Mouse (Mus musculus): ENCODE measurements around the gene Hist1h3b. TPM values are rescaled to one million over a fixed set of nuclear protein-coding genes. Genes with fewer than 3 reads are reported as not detected.
"Not testable (repeated sequence)": the region's sequence is repeated elsewhere in the genome, so short reads cannot be mapped to it uniquely, and the experiment has no call there.

The Hist1h3b gene
- polyA plus RNA-seq, 1 experiment from 2014 or later: 6.7 TPM

DNA sequence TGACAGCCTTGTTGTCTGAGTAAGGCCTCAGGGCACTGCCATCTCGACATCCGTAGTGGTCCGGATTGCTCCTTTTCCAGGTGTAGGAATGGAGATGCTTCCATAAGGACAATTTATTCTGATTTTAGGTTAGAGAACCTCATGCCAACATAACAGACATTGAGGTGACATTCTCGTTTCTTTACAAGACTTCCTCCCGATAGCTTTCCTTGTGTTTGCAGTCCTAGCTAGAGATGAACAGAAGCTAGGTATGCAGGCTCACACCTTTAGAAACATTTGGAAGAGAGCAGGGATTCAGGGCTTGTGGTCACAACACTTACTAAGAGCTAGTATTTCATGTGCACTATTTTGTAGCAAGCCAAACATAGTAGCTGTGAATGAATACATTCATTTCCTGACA lies 8.9 kb upstream of the Hist1h3b start:
- WGBS: 80% methylated on average over 5 of the region's 5 CpGs
- no peaks in the 10 kb centered on the region for H3K27me3 ChIP-seq (replicated peaks; ENCODE audit: control insufficient read depth, insufficient read depth, low read length)
- no peaks in the 10 kb centered on the region for H3K9me3 ChIP-seq (ENCODE audit: control insufficient read depth, low read length)
- no peak overlapping the region for H3K27ac ChIP-seq (ENCODE audit: low read length)
- H3K36me3 ChIP-seq (ENCODE audit: control insufficient read depth, insufficient read depth): no peaks in the 10 kb centered on the region
- H3K4me2 ChIP-seq (ENCODE audit: low read length): no peak overlapping the region
- no peak for ATAC-seq
- no peak overlapping the region for H3K9ac ChIP-seq (replicated peaks; ENCODE audit: low read depth, low read length)
- H3K4me1 ChIP-seq (replicated peaks; ENCODE audit: control insufficient read depth, insufficient read depth, low read length): peaks cover 21% of the 10 kb centered on the region
- H3K4me3 ChIP-seq (replicated peaks; ENCODE audit: low read length): no peak overlapping the region

GRCm38 (mm10) chr13:23743963-23744362 lies 8.1 kb upstream of the Hist1h3b start:
- H3K9ac ChIP-seq (replicated peaks; ENCODE audit: low read depth, low read length): no peak overlapping the region
- no peaks in the 10 kb centered on the region for H3K27me3 ChIP-seq (replicated peaks; ENCODE audit: control insufficient read depth, insufficient read depth, low read length)
- H3K9me3 ChIP-seq (ENCODE audit: control insufficient read depth, low read length): no peaks in the 10 kb centered on the region
- no peak for ATAC-seq
- H3K4me1 ChIP-seq (replicated peaks; ENCODE audit: control insufficient read depth, insufficient read depth, low read length): peaks cover 19% of the 10 kb centered on the region
- no peaks in the 10 kb centered on the region for H3K36me3 ChIP-seq (ENCODE audit: control insufficient read depth, insufficient read depth)
- WGBS: 26% methylated on average over 4 of the region's 4 CpGs
- no peak overlapping the region for H3K4me3 ChIP-seq (replicated peaks; ENCODE audit: low read length)
- H3K4me2 ChIP-seq (ENCODE audit: low read length): no peak overlapping the region; the same call in 1 of the 2 replicates
- no peak overlapping the region for H3K27ac ChIP-seq (ENCODE audit: low read length)

- no peaks in the 10 kb centered on the region for H3K9me3 ChIP-seq (ENCODE audit: control insufficient read depth, low read length)
- H3K4me3 ChIP-seq (replicated peaks; ENCODE audit: low read length): peak overlapping the region; percentile 22
- H3K9ac ChIP-seq (replicated peaks; ENCODE audit: low read depth, low read length): no peak overlapping the region
- peaks cover 19% of the 10 kb centered on the region for H3K4me1 ChIP-seq (replicated peaks; ENCODE audit: control insufficient read depth, insufficient read depth, low read length)
- peak overlapping the region; percentile 84 for H3K4me2 ChIP-seq (ENCODE audit: low read length)
- WGBS: under 1% methylated on average over 18 of the region's 36 CpGs
- no peaks in the 10 kb centered on the region for H3K36me3 ChIP-seq (ENCODE audit: control insufficient read depth, insufficient read depth)
- H3K27ac ChIP-seq (ENCODE audit: low read length): no peak overlapping the region
- no peaks in the 10 kb centered on the region for H3K27me3 ChIP-seq (replicated peaks; ENCODE audit: control insufficient read depth, insufficient read depth, low read length)
- ATAC-seq: no peak
Observed at GRCm38 (mm10) chr13:23744421-23745380, 7.4 kb upstream of the Hist1h3b start.

DNA sequence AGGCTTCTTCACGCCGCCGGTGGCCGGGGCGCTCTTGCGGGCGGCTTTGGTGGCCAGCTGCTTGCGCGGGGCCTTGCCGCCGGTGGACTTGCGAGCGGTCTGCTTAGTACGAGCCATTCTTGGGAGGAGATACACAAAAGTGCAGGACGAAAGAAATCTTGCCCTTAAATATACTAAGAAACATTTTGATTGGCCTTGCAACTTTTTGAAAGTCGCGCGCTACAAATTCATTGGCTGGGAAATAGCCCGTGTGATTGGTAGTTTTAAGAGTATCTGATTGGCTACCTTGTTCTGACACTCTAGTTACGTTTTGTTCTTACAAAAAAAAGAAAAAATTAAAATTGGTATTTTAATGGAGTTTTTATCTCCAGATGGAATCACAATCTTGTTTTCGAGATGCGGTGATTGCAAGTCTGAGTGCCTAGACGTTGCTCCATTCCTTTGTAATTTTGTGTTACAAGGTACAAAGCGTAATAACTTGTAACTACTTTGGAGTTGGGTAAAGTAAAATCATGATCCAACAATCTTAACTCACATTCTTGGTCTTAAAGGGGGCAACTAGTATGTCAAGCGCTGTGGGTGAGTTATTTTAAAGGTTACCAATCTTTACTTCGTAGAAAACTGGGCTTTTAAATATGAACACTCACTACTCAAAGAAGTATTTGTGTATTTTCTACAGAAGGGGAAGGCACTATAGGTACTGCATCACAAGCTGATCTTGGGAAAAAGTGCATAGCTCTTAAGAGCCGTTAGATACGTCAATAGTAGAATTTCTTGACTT lies 6.5 kb upstream of the Hist1h3b start, which contains the start of gene Hist1h3c:
Hist1h3c (minus strand) TSS at position 222 of the 781 bp plus-strand sequence.
- H3K27me3 ChIP-seq (replicated peaks; ENCODE audit: control insufficient read depth, insufficient read depth, low read length): no peaks in the 10 kb centered on the region
- peak within 1 kb of the TSS; percentile 46 for H3K4me3 ChIP-seq (replicated peaks; ENCODE audit: low read length)
- WGBS: under 1% methylated on average over 24 of the region's 28 CpGs
- peak within 1 kb of the TSS; percentile 56 for H3K9ac ChIP-seq (replicated peaks; ENCODE audit: low read depth, low read length)
- peak within 1 kb of the TSS; percentile 96 for H3K27ac ChIP-seq (ENCODE audit: low read length)
- H3K36me3 ChIP-seq (ENCODE audit: control insufficient read depth, insufficient read depth): no peaks in the 10 kb centered on the region
- peak within 1 kb of the TSS; percentile 84 for H3K4me2 ChIP-seq (ENCODE audit: low read length)
- peaks cover 13% of the 10 kb centered on the region for H3K4me1 ChIP-seq (replicated peaks; ENCODE audit: control insufficient read depth, insufficient read depth, low read length)
- no peaks in the 10 kb centered on the region for H3K9me3 ChIP-seq (ENCODE audit: control insufficient read depth, low read length)
- ATAC-seq: peak; percentile 58

DNA sequence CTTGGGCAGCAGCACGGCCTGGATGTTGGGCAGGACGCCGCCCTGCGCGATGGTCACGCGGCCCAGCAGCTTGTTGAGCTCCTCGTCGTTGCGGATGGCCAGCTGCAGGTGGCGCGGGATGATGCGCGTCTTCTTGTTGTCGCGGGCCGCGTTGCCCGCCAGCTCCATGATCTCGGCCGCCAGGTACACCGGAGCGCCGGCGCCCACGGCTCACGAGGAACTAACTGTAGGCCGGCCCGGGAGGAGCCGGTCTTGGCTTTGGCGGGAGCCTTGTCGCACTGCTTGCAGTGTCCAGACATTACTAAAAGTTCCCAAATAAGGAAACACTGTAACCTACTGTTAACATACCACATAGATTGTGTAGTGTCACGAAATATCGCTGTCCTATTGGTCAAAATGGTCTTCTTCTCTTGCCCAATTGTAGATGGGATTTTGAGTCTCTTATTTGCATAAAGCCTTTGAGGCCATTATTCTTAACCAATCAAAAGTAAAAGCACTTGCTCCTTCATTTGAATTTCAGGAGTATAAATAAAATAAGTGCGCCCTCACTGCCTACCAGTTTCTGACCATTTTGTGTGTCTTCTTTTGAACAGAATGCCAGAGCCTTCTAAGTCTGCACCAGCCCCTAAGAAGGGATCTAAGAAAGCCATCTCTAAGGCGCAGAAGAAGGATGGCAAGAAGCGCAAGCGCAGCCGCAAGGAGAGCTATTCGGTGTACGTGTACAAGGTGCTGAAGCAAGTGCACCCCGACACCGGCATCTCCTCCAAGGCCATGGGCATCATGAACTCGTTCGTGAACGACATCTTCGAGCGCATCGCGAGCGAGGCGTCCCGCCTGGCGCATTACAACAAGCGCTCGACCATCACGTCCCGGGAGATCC lies 5.6 kb upstream of the Hist1h3b start, which contains the start of gene Hist1h2bb:
Hist1h2bb (plus strand) TSS at position 534 of the 880 bp plus-strand sequence.
- Histone ChIP-seq H3K4me3 (replicated peaks; ENCODE audit: low read length) (peak within 1 kb of the TSS; percentile 46), H3K27ac (ENCODE audit: low read length) (peak within 1 kb of the TSS; percentile 96), H3K4me2 (ENCODE audit: low read length) (peak within 1 kb of the TSS; percentile 84), H3K9ac (replicated peaks; ENCODE audit: low read depth, low read length) (peak within 1 kb of the TSS; percentile 56)
- peak; percentile 92 for ATAC-seq
- H3K9me3 ChIP-seq (ENCODE audit: control insufficient read depth, low read length); H3K4me1 ChIP-seq (replicated peaks; ENCODE audit: control insufficient read depth, insufficient read depth, low read length); H3K27me3 ChIP-seq (replicated peaks; ENCODE audit: control insufficient read depth, insufficient read depth, low read length); H3K36me3 ChIP-seq (ENCODE audit: control insufficient read depth, insufficient read depth): not testable (repeated sequence)
- under 1% methylated on average over 38 of the region's 58 CpGs for WGBS

DNA sequence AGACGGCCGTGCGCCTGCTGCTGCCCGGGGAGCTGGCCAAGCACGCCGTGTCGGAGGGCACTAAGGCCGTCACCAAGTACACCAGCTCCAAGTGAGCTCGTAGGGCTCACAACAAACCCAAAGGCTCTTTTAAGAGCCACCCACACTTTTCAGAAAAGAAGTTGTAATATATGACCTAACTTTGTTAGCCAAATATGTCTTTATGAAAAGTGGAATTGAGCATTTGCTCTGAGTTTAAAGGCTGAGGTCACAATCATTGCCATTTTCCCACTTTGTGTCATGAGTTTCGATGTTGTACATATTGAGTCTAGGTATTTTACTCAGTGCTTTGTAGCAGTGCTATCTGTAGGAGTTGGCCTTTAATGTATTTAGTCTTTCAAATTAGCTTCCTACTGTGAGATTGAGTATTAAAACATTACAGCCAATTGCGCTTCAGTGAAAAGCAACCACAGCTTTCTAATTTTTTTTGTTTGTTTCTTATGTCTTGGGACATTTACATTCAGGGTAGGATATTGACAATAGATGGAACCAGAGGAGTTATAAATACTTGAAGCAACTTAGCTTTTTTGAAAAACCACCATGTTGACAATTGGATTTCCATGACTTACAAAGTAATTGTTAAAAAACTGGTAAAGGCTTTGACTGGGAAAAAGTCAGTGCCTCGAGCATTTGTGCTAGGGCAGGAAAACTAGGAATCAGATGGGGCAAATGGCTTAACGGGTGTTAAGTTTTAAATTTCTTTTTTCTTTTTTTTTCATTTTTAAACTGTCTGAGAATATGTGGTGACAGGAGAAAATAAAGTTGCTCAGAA lies 4.8 kb upstream of the Hist1h3b start:
- H3K4me2 ChIP-seq (ENCODE audit: low read length): peak overlapping the region; percentile 84
- WGBS: 2% methylated on average over 10 of the region's 13 CpGs
- no peaks in the 10 kb centered on the region for H3K36me3 ChIP-seq (ENCODE audit: control insufficient read depth, insufficient read depth)
- peaks cover 12% of the 10 kb centered on the region for H3K4me1 ChIP-seq (replicated peaks; ENCODE audit: control insufficient read depth, insufficient read depth, low read length)
- ATAC-seq: no peak
- peak overlapping the region; percentile 46 for H3K4me3 ChIP-seq (replicated peaks; ENCODE audit: low read length)
- peak overlapping the region; percentile 96 for H3K27ac ChIP-seq (ENCODE audit: low read length)
- H3K9ac ChIP-seq (replicated peaks; ENCODE audit: low read depth, low read length): peak overlapping the region; percentile 49
- H3K27me3 ChIP-seq (replicated peaks; ENCODE audit: control insufficient read depth, insufficient read depth, low read length): no peaks in the 10 kb centered on the region
- H3K9me3 ChIP-seq (ENCODE audit: control insufficient read depth, low read length): no peaks in the 10 kb centered on the region

DNA sequence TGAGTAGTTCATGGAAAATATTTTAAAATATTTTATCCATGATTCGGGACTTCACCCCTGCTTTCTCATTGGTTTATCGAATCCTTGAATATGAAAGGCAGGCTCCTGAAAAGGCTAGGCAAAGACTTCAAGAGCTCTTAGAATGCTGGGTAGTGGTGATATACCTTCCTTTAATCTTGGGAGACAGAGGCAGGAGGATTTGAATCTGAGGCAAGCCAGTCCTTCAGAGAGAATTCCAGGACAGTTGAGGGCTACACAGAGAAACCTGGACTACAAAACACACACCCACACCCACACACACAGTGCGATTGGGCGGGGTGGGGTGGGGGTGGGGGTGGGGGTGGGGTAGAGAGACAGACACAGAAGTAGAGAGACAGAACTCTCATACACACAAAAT lies 4.2 kb upstream of the Hist1h3b start:
- Histone ChIP-seq H3K27me3 (replicated peaks; ENCODE audit: control insufficient read depth, insufficient read depth, low read length) (no peaks in the 10 kb centered on the region), H3K9ac (replicated peaks; ENCODE audit: low read depth, low read length) (no peak overlapping the region), H3K36me3 (ENCODE audit: control insufficient read depth, insufficient read depth) (no peaks in the 10 kb centered on the region), H3K4me3 (replicated peaks; ENCODE audit: low read length) (no peak overlapping the region), H3K27ac (ENCODE audit: low read length) (peak overlapping the region; percentile 75), H3K4me2 (ENCODE audit: low read length) (peak overlapping the region; percentile 17), H3K4me1 (replicated peaks; ENCODE audit: control insufficient read depth, insufficient read depth, low read length) (peaks cover 14% of the 10 kb centered on the region), H3K9me3 (ENCODE audit: control insufficient read depth, low read length) (no peaks in the 10 kb centered on the region)
- ATAC-seq: no peak
- WGBS: 9% methylated on average over 4 of the region's 4 CpGs

DNA sequence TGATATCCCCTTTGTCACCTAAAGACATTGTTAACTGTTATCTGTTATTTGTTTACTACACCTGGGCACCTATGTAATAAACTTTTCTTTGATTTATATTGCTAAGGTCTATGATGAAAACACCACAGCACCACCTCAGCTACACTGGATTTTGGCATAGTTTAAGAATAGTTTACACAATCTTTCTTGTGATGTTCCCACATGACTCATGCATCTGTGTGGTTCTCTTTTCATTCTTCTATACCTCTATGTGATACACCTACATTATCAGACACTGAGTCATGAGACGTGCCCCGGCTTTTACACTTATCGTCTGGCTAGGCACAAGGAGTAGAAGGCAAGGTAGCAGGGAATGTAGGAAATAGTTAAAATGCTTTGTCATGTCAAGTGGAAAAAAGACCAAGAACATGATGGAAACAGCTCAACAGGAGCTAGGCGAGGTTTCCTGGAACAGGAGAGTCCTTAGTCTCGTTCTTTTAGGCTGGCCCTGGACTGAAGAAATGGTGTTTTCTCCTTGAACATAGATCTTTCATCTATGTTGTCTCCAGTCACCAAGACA lies 2.4 kb upstream of the Hist1h3b start:
- no peaks in the 10 kb centered on the region for H3K27me3 ChIP-seq (replicated peaks; ENCODE audit: control insufficient read depth, insufficient read depth, low read length)
- no peaks in the 10 kb centered on the region for H3K9me3 ChIP-seq (ENCODE audit: control insufficient read depth, low read length)
- no peak overlapping the region for H3K4me2 ChIP-seq (ENCODE audit: low read length)
- no peak for ATAC-seq
- WGBS: 95% methylated on average over 5 of the region's 5 CpGs
- H3K9ac ChIP-seq (replicated peaks; ENCODE audit: low read depth, low read length): no peak overlapping the region
- H3K36me3 ChIP-seq (ENCODE audit: control insufficient read depth, insufficient read depth): no peaks in the 10 kb centered on the region
- no peak overlapping the region for H3K27ac ChIP-seq (ENCODE audit: low read length)
- H3K4me1 ChIP-seq (replicated peaks; ENCODE audit: control insufficient read depth, insufficient read depth, low read length): peaks cover 14% of the 10 kb centered on the region
- no peak overlapping the region for H3K4me3 ChIP-seq (replicated peaks; ENCODE audit: low read length)
